Mouse (Mus musculus) mouse embryonic stem cell (cell line): ENCODE data around the gene Plxdc2.

Source experiments
- in situ Hi-C, 2 experiments: fragments of 300-500 bp; cut with MboI; formaldehyde crosslinking; loops; 1 replicate in 1 of 2; 3 replicates in 1 of 2; pipeline ENCODE4 v1.14.3; 2019 to 2020; ENCODE audit warnings: low sequenced_read_pairs in 2 of 2, low pct_unique_long_range_greater_than_20kb in 1 of 2, mixed read lengths in 1 of 2; ENCODE audit not compliant: unreplicated experiment in 1 of 2

The Plxdc2 gene

GRCm38 (mm10) chr2:16398006-16398405 lies 41.9 kb downstream of the Plxdc2 start:
- in situ Hi-C loops, result no loop called here

- in situ Hi-C loops, result no loop called here
Observed at GRCm38 (mm10) chr2:16398896-16399295, 42.8 kb downstream of the Plxdc2 start.

DNA sequence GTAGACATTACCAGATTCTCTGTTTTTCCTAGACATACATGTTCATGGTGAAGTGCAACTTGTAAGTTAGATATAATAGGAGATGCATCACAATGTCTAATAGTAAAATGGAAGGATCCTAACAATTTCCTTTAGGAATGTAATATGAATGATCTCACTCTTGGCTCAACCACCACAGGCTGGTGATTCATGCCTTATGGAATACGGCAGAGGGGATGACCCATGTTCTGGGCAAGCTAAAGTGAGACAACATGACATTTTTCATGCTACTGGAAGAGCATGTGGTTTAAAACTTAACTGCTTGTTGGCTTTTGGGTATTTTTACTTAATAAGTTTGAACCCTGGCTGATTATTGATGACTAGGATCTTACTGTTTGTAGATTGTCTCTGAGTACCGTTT lies 50.4 kb downstream of the Plxdc2 start:
- in situ Hi-C loops, result no loop called here

GRCm38 (mm10) chr2:16414340-16414976 lies 58.4 kb downstream of the Plxdc2 start:
- in situ Hi-C loops, result no loop called here

DNA sequence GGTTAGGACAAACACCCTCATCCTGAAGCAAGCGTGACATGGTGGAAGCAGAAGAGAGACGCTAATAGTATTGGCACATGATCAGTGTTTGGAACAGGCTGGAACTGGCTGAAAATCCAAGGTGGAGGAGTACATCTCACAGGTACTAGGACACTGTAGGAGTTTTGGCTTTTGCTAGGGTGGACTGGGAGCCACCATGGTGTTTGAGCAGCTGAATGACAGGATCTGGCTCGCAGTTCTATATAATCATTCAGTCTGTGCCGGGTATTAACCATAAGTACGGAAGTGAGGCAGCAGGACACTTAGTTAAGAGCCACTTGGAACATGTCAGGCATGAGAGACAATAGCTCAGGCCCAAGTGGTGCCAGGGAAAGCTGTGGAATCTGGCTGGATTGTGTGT lies 82.9 kb downstream of the Plxdc2 start:
- in situ Hi-C loops, result no loop called here

DNA sequence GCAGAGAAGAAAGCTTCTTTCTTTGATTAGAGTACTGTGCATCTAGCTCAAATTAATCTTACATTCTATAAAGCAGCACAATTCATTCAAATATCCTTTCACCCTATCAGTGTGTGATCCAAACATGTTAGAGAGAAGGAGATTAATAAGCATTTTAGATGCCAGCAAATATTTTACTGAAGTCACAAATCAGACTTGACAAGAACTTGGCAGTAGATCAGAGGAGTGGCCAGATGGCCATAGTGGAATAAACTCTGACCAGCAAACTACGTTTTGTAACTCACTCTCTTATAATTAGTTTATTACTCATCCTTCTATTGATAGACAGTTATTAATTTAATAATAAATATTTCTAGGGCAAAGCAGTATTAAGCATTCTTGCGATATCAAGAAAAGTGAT lies 86.5 kb downstream of the Plxdc2 start:
- in situ Hi-C loops, result no loop called here

- in situ Hi-C loops, result no loop called here
Observed at GRCm38 (mm10) chr2:16447936-16448335, 91.8 kb downstream of the Plxdc2 start.

DNA sequence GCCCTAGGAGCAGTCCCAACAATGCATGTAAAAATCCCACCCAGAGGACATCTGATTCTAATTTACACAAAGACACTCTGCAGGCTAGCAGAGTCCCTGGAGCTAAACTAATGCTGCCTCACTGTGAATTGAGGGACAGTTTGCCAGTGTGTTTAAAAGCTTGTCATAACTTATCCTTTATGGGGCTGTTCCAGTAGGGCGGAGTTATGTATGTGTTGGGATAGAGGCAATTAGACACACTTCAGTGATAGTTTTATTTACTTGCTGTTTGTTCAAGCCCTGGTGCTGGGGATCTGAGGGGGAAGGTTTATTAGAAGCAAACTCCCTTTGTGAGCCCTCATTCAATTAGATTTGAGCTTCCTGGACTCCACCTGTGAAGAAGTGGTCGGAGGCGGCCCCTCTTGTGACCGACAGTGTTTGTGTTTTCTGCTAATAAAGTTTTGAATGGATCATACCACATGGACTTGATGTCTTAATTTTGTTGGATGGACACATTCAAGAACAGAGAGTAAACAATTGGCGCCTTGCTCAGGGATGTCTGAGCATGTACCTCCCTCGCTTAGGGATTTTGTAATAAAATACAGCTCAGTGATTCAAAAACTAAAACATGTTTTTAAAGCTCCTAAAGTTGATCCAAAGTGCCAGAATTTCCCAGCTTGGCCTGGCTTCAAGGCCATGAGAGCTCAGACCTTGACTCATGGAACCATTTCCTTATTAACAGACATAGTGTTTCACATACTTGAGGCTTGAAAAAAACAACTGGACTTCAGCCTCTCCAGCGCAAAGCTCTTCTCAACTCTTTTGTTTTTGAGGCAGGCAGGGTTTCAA lies 94.9 kb downstream of the Plxdc2 start:
- in situ Hi-C loops, result no loop called here

DNA sequence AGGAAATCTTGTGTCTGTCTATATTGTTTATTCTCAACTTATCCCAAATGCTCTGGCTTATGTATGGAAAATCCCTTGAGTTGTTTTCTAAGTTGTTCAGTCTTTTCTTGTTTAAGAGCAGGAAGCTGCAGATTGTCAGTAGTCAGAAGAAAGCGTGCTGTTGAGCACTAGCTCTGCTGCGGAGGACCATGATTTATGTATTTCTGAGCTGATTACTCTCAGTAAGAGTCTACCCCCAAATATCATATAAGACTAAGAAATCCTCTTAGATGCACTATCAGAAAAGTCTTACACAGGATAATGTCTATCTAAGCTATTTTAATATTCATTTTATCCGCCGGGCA lies 95.5 kb downstream of the Plxdc2 start:
- in situ Hi-C loops, result no loop called here

- in situ Hi-C loops, result no loop called here
Observed at GRCm38 (mm10) chr2:16452080-16452479, 96.0 kb downstream of the Plxdc2 start.

DNA sequence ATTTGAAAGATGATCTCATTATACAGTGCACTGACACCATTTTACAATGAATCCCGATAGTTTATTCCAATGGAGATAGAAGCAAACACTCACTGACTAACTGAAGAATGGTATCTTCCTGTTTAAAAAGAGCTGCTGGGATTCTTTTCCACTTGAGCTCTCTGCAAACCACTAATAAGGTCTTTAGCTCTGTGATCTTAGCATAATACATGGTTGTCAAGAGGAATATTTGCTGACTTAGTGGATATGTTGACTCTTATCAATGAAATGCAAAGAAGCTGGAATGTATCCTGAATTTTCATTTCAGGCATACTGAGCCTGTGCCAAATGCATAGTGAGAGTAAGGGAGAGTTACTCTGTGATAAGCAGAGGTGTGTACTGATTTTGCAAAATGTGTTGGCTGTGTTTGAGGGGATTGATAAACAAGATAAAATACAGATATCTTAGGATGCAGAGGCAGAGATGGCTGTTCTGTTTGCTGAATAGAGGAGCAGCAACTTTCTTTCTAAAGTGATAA lies 100.2 kb downstream of the Plxdc2 start:
- in situ Hi-C loops, result no loop called here

GRCm38 (mm10) chr2:16459490-16459889 lies 103.4 kb downstream of the Plxdc2 start:
- in situ Hi-C loops, result no loop called here

GRCm38 (mm10) chr2:16470099-16470498 lies 114.0 kb downstream of the Plxdc2 start:
- in situ Hi-C loops, result no loop called here

- in situ Hi-C loops, result no loop called here
Observed at GRCm38 (mm10) chr2:16483943-16484342, 127.8 kb downstream of the Plxdc2 start.

GRCm38 (mm10) chr2:16485970-16486369 lies 129.9 kb downstream of the Plxdc2 start:
- in situ Hi-C loops, result no loop called here

- in situ Hi-C loops, result no loop called here
Observed at GRCm38 (mm10) chr2:16491242-16491641, 135.1 kb downstream of the Plxdc2 start.

DNA sequence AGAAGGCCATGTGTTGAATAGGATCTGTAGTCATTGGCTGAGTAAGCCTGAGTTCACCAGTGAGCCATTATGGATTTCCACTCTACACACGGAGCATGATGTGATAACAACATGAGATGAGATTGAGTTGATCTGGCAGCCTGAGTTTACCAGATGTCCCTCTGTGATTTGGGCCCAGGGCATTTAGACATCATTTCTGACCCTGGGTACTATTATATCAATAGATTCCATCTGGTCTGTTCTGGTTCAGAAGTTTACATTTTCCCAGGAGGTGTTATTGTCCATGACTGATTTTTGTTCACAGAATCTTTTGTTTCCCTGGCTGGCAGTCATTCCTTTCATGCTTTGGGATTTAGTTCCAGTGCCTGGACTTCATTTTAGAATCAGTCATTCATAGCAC lies 146.7 kb downstream of the Plxdc2 start:
- in situ Hi-C loops, result no loop called here

- in situ Hi-C loops, result no loop called here
Observed at GRCm38 (mm10) chr2:16507540-16508230, 151.6 kb downstream of the Plxdc2 start.

DNA sequence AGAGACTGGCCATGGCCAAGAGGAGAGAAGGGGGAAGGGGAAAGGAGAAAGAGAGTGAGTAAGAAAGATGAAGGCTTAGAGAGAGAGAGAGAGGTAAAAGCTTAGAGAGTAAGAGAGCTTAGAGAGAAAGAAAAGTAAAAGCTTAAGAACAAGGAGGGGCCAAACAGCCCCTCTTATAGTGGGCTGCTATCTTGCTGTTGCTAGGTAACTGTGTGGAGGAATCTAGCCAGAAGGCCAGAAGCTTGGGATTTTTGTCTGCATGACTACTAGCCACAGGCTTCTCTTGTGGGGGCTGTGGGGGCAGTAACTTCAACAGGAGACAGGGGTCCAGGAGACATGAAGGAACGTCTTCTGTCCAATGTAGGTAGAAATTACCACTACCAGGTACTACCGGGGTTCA lies 162.0 kb downstream of the Plxdc2 start:
- in situ Hi-C loops, result no loop called here
